Mouse (Mus musculus) heart, adult 8-10 months (tissue): ENCODE results near the gene D430041D05Rik. TPM values are rescaled to one million over a fixed set of nuclear protein-coding genes. Genes with fewer than 3 reads are reported as not detected.
A peak's percentile ranks its signal among the peaks of the same experiment; 100 is the strongest.
"Not testable (repeated sequence)": the region's sequence is repeated elsewhere in the genome, so short reads cannot be mapped to it uniquely, and the experiment has no call there.

Experiments
- DNase-seq: peaks from one replicate; pipeline ENCODE4 v3.0.0; 2022; ENCODE audit warnings: low spot score
- microRNA-seq: library from miRNA; unstranded; fragments of <30 nt; microRNA quantifications from one replicate; pipeline ENCODE4 v1.2.0, GENCODE M21; 2022
- total RNA-seq, 4 experiments: library from RNA; stranded (reverse); gene quantifications; 2 replicates each; pipeline ENCODE4 v1.2.4; 2022

The D430041D05Rik gene
- total RNA-seq, 4 experiments from 2014 or later: 0.03 to 0.06 (median 0.06) TPM

DNA sequence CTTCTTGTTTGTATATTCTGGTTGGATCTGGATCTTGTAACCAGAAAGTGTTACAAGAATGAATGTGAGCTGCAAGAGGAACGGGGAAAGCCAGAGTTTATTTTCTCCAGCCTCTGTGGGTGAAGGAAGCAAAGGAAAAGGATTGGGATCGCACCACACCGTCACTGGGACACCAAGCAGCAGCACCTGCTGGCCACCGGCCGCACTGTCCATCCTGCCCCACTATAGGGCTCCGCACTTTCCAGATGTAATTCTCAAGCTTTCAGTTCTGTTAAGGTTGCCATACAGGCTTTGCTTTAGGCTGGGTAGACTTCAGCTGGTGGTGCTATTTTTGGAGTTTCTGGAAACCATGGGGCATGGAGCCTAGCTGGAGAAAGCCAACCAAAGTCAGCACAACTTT, 290.5 kb downstream of the D430041D05Rik start:
- no peak for DNase-seq

DNA sequence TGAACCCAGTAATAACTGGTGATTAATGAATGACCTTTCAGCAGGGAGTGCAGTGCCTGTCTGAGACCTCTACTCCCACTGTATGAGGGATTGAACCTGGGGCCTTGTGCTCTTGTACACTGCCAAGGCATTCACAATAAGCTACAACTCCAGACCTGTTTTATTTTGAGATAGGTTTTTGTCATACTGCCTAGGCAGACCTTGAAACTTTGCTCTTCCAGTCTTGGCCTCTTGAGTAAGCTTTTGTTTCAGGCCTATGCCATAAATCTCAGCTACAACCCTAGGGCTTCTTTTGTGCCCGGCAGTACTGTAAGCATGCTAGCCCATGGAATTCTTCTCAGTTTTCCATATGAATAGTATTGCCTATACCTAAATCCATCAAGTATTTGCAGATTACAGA, 291.7 kb downstream of the D430041D05Rik start:
- no peak for DNase-seq

DNA sequence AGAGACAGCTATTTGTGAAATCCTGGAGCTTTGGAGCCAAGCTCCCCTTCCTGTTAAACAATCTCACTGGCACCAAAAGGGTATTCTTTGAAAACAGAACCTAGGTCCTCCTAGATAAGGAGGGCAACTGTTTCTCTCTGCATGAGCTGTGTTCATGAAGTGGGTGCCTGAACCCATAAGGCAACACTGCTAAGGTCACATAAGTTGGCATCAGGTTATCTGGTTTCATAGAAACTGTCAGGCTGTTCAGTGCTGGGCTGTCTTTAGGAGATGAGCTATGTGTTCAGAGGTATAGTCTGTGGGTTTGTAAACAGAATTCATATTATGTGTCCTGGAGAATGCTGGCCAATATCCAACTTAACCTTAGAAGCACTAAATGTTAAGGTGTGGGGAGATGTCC, 293.6 kb downstream of the D430041D05Rik start:
- not testable (repeated sequence) for DNase-seq

DNA sequence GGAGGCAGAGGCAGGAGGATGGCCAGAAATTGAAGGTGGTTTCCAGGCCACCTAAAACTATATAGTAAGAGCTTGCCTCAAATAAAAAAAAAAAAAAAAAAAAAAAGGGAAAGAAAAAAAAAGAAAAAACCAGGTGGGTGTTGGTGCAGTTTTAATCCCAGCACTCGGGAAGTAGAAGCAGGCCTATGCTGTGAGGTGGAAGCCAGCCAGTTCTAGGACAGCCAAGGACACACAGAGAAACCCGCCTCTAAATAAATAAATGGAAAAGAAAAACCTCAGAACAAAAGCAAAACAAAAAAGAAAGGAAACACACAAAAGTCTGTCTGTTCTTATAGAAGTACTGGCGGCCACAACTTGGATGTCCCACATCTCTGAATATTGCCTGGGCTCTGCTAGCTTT, 295.9 kb downstream of the D430041D05Rik start:
- DNase-seq: no peak

DNA sequence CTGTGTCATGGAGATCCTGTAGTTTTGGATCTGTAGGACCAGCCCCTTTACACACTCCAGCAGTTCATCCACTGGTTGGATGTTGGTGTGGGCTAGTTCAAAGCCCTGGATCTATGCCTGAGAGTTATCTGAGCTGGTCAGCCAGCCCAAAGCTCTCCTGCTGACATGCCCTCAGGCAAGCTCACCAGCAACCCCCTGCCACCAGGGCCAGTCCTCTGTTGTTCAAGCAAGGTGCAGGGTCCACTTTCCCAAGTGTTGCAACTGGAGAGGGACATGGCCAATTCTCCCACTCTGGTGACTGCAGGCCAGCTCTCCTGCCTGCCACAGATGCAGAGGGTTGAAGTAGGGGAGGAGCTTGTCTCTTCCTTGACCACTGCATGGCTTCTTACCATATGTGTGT, 297.2 kb downstream of the D430041D05Rik start:
- not testable (repeated sequence) for DNase-seq

DNA sequence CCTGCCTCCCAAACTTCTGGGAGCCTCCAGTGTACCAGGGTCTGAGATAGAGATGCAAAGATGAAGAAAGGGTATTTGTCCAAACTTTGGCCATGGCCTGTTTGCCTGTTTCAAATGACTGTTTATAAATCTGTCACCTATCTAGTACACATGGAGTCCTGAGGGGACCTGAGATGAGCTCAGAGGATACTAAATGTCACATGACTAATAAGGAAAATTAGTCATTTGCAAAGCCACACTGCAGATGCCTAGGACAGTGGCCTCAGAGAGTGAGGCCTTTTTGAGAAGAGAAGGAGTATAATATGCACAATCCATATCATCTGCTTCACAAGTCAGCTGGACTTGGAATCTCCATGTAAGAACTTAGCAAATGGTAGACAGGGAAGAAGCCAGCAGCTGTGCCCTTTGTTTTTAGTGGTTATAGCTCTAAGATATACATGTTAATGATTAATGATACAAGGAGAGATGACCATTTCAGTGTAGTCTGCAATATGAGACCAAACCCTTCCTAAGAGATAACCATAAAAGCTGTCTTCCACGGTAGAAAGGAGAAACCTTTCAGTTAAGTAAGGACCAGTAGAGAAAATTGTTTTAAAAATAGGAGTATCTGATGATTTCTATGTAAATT, 299.5 kb downstream of the D430041D05Rik start:
- DNase-seq: not testable (repeated sequence)

DNA sequence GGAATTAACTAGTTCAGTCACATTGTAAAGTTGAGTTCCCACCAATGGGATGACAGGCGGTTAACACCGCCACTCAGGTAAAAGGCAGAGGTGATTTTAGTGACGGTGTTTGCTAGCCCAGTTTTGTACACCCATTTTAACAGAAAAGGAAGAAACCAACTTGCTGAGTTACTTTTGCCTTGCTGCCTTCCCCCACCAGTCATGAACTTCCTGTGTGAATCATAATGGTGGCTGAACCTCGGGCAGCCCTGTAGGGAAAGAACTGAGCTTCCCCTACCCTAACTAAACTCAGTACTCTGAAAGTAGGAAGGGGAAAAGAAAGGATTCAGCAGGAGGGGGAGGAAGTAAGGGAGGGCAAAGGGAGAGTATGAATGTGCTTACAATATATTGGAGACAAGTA, 300.8 kb downstream of the D430041D05Rik start:
- DNase-seq: no peak

DNA sequence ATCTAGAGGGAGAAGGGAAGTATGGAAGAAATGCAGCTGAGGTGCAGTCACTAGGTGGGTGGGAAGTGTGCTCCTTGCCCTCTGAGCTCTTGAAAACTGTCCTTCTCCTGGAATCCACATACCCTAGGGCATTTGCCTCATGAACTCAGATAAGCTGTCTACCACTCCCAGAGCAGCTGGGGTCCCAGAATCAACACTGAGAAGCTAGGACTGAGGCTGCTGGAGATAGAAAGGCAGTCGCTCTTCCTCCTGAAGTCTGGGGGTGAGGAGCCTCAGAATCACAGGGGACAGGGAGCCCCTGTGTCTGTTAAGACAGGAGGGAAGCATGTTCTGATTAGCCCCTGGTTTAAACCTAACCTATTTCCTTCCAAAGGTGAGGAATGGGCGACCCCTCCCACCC, 301.3 kb downstream of the D430041D05Rik start:
- no peak for DNase-seq

DNA sequence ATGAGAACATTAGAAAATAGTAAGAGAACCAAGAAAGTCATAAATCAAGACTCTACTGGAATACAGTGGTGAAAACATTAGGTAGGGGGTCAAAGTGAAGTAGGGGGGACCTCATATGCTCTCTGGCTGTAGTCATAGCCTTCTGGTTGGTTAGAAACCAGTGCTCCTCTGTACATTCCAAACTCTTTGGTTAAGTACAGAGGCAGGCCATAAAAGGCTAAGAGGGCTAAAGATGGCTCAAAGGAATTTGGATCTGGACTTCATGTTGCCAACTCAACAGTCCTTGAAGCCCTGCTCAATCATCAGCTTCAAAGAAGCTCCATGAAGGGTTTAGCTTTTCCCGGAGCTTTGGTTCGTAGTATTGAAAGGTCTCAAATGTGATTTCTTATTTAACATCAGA, 301.8 kb downstream of the D430041D05Rik start:
- not testable (repeated sequence) for DNase-seq

DNA sequence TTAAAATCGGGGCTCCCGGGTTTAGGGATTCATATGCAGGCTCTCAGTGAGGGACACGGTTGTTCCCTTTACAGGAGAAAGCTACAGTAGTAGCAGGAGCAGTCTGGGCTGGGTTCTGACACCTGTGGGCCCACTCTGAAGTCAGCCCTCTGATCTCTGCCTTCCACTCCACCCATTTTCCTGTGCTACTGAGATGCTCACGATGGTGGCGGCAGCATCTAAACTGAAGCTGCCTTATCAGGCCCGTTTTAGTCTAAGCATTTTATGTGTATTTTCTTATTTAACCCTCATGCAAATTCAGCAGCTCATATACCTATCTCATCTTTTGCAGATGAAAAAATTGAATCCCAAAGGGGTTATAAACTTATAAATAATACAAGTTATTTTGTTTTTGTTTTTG, 306.0 kb downstream of the D430041D05Rik start:
- no peak for DNase-seq

DNA sequence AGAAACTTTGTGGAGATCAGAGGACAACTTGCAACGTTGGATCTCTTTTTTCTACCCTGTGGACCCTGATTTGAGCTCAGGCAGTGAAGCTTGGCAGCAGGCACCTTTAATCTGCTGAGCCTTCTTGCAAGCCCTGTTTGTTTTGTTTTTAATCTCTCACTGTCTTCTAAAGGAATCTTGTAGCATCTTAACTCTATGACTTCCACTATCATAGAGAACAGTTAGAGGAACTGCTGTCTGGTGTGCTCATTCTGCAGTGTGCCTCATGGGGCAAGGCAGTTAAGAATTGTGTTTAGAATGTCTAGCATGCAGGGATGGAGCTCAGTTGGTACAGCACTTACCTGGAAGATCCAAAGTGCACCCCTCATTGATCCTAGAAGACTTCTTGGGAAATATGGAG, 310.9 kb downstream of the D430041D05Rik start:
- no peak for DNase-seq

DNA sequence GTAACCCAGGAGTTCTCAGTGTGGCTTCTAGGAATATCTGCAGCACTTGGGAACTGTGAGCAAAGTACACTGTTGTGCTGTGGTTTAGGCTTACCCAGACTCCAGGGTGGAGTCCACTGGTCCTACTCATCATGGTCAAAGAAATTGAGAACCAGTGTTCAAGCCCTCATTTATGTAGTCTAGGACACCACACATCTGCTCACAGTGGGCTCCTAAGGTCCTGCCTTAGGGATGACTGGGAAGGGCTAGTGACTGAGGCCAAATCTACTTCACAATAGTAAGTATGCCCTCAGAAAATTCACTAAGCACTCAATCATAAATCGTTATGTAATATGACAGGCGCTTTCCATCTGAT, 311.6 kb downstream of the D430041D05Rik start:
- no peak for DNase-seq

DNA sequence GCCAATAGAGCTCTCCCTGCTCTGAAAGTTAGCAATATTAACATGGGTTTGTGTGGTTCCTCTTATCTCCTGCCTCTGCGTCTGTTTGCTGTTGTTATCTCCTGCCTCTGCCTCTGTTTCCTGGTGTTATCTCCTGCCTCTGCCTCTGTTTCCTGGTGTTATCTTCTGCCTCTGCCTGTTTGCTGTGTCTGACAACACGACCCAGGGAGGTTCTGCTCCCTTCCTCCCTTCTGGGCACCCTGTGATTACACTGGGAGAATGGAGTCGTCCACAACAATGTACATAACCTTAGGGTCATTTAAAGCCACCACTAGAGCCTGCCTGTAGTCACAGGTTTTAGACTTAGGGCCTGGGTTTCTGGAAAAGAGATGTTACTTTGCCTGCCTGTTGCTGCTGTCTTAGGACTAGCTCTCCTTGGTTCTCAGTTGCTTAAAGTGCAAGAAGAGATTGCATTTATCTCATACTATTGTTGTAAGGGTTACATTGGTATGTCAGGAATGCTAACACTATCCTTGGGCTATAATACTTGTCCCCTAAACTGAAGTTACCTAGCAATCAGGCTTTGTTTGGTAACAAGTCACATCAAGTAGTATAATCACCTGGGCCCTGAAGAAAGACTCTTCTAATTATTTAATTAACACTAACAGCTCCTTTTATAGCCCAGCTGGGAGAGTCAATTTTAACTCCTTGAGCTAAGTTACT, 312.1 kb downstream of the D430041D05Rik start:
- DNase-seq: no peak

DNA sequence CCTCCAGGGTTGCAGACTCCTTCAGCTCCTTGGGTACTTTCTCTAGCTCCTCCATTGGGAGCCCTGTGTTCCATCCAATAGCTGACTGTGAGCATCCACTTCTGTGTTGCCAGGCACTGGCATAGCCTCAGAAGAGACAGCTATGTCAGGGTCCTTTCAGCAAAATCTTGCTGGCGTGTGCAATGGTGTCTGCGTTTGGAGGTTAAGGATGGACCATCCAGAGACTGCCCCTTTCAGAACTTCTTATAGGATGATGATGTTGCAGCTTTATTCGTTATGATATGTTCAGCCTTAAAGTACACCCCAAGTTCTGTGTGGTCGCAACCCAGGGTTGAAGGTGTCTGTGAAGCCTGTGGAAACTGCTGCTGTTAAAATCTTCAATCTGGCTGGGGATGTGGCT, 313.4 kb downstream of the D430041D05Rik start:
- DNase-seq: not testable (repeated sequence)

DNA sequence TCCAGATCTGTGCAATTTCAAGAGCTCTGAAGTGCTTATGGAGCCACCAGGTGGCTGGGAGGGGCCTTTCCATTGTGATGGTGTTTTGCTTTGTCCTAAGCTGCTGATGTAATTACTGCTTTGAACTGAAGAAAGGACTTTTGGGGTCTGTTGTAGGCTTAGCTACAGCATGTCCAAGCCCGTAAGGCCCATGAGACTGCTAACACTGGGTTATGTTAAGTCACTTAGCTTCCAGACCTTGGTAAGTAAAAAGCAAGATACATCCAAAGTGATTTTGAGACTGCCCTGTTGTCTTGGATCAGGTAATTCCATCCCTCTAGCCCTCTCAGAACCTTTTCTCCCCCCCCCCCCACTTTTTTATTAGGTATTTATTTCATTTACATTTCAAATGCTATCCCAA, 314.0 kb downstream of the D430041D05Rik start:
- not testable (repeated sequence) for DNase-seq

DNA sequence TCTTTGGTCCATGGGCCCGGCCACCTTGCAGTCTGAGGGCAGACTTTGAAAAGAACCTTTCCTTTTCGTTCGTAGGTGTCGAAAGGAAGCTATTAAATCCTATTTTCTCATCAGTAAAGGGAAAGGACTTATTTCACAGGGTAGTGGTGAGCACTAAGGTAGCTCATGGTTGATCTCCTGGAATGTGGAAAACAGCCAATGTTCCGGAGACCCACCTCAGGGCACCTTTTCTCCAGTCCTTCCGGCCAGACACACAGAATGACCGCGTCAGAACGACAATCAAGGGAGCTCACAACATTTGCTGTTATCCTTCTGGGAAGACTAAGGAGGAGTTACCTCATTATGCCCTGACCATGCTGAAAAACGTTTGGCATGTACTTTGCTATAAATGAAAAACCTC, 314.6 kb downstream of the D430041D05Rik start:
- DNase-seq: no peak

DNA sequence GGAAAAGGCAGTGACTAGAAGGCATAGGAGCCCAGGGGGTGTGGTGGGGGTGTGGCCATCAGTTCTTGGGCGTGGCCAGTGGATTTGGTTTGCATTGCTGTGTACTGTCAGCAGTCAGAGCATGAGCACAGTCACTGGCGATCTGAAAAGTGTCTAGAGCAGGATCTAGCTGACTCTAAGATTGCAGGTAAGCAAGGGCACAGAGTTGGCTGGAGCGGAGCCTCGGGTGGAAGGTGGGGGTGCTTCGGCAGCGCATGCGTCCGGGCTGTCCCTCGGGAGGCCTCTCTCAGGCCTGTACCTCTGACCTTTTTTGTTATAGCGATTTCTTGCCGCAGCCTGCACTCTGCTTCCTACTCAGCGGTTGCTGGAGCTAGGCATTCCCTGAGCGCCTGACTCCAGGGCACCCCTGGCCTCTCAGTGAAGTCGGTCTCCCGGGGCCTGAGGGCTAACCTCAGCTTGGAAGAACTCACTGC, 315.0 kb downstream of the D430041D05Rik start, which contains the start of gene Cd59a:
Gene Cd59a, plus strand, starts transcription at position 61 of the 473 bp plus-strand sequence.
- DNase-seq: peak; percentile 91

DNA sequence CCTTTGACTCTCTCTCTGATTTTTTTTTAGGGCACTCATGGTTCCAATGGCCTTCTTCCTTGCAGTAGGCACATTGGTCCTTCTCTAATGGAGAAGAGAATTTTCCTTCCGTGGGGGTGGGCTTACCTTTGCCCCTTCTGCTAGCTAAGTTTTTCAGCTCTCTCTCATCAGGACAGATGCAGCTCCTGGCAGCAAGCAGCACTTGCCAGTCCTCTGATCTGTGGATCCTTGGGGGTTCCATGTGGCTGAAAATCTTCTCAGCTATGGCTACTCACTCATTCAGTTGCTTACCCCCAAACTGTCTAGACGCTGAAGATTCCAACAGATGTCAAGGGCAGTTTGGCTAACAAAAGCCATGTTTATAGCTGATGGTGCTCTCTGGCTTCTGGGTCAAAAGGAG, 317.5 kb downstream of the D430041D05Rik start:
- no peak for DNase-seq

Small RNA genes lying within 50 kb of the gene (microRNA-seq; reads per million reads assigned to microRNA genes)
- not detected for gene Mir1902

Other genes starting within 250 kb of the D430041D05Rik start
- 100 to 1,000 TPM; 217 to 250 (median 233) TPM for gene Hipk3, start 83.4 kb upstream of the D430041D05Rik start, total RNA-seq
- 10 to 100 TPM in 3 of 4 experiments, 1 to 10 TPM in 1; 8.9 to 15.3 (median 12.2) TPM for gene Cstf3, start 179.5 kb upstream of the D430041D05Rik start, total RNA-seq